Mouse (Mus musculus): ENCODE results near the gene Efcab11. TPM values are rescaled to one million over a fixed set of nuclear protein-coding genes. Genes with fewer than 3 reads are reported as not detected.

Efcab11 gene
- total and polyA plus RNA-seq, 3 experiments: 2.5 to 3.5 TPM; not detected in 1

- H3K27me3 ChIP-seq (ENCODE audit: control insufficient read depth in 1 of 2, insufficient read depth in 2 of 2, low read length in 2 of 2): no peaks in the 10 kb centered on the region
- H3K79me2 ChIP-seq (ENCODE audit: control insufficient read depth, insufficient read depth, low read length, poor library complexity): no peaks in the 10 kb centered on the region
- TF ChIP-seq CTCF (IDR thresholded peaks at IDR 0.05 in 2 of 3, conservative IDR thresholded peaks at IDR 0.05 in 1 of 3; ENCODE audit: control insufficient read depth in 1 of 3, insufficient read depth in 1 of 3, low read depth in 2 of 3, low read length in 3 of 3, poor library complexity in 1 of 3, severe bottlenecking in 1 of 3) (no peak), CHD2 (IDR thresholded peaks at IDR 0.05; ENCODE audit: low read length) (no peak), NRF1 (IDR thresholded peaks at IDR 0.05; ENCODE audit: insufficient read depth, low read depth, low read length, poor library complexity, severe bottlenecking) (no peak), MAX (IDR thresholded peaks at IDR 0.05; ENCODE audit: low read length) (no peak), MXI1 (IDR thresholded peaks at IDR 0.05; ENCODE audit: low read depth, low read length) (no peak), MAZ (IDR thresholded peaks at IDR 0.05; ENCODE audit: low read depth, low read length) (no peak), NELFE (IDR thresholded peaks at IDR 0.05; ENCODE audit: low read depth, low read length) (no peak), SMC3 (IDR thresholded peaks at IDR 0.05; ENCODE audit: low read depth, low read length) (no peak), MYB (IDR thresholded peaks at IDR 0.05; ENCODE audit: low read depth, low read length) (no peak), TAL1 (IDR thresholded peaks at IDR 0.05; ENCODE audit: low read length) (no peak), SIN3A (IDR thresholded peaks at IDR 0.05; ENCODE audit: low read length) (no peak), ZC3H11A (IDR thresholded peaks at IDR 0.05; ENCODE audit: low read depth, low read length) (no peak), USF2 (IDR thresholded peaks at IDR 0.05; ENCODE audit: borderline replicate concordance in 1 of 2, insufficient read depth in 1 of 2, low read depth in 1 of 2, low read length in 2 of 2) (no peak), HCFC1 (IDR thresholded peaks at IDR 0.05; ENCODE audit: low read depth, low read length) (no peak), ZNF384 (IDR thresholded peaks at IDR 0.05; ENCODE audit: low read depth, low read length) (no peak)
- H3K27ac ChIP-seq (ENCODE audit: control insufficient read depth, low read depth, low read length): no peak overlapping the region
- DNase-seq (ENCODE audit: low read depth, low spot score): no peak
- H3K9ac ChIP-seq (ENCODE audit: control insufficient read depth, low read depth, low read length, poor library complexity, severe bottlenecking): no peak overlapping the region
- H3K36me3 ChIP-seq (ENCODE audit: control insufficient read depth in 1 of 2, insufficient read depth in 2 of 2, low read length in 2 of 2): no peaks in the 10 kb centered on the region
- H3K4me3 ChIP-seq (ENCODE audit: control insufficient read depth in 1 of 2, insufficient read depth in 1 of 2, low read depth in 2 of 2, low read length in 2 of 2): no peak overlapping the region
- H3K9me3 ChIP-seq (replicated peaks; ENCODE audit: insufficient read depth, low read length): no peaks in the 10 kb centered on the region
- H3K4me1 ChIP-seq (ENCODE audit: control insufficient read depth in 1 of 2, insufficient read depth in 2 of 2, low read length in 2 of 2): no peaks in the 10 kb centered on the region
Observed at GRCm38 (mm10) chr12:99749391-99749790, 134.8 kb downstream of the Efcab11 start.

- H3K79me2 ChIP-seq (ENCODE audit: control insufficient read depth, insufficient read depth, low read length, poor library complexity): no peaks in the 10 kb centered on the region
- TF ChIP-seq JUND (IDR thresholded peaks at IDR 0.05; ENCODE audit: low read depth, low read length) (no peak), ZMIZ1 (IDR thresholded peaks at IDR 0.05; ENCODE audit: low read depth, low read length) (no peak), TCF12 (IDR thresholded peaks at IDR 0.05; ENCODE audit: low read depth, low read length) (no peak), ELF1 (IDR thresholded peaks at IDR 0.05; ENCODE audit: low read depth, low read length) (no peak), NELFE (IDR thresholded peaks at IDR 0.05; ENCODE audit: low read depth, low read length) (no peak), BHLHE40 (IDR thresholded peaks at IDR 0.05; ENCODE audit: borderline replicate concordance, low read depth, low read length) (no peak), CHD1 (IDR thresholded peaks at IDR 0.05; ENCODE audit: low read depth, low read length) (no peak), TAL1 (IDR thresholded peaks at IDR 0.05; ENCODE audit: low read length) (no peak), GABPA (IDR thresholded peaks at IDR 0.05; ENCODE audit: low read depth, low read length) (no peak), UBTF (IDR thresholded peaks at IDR 0.05; ENCODE audit: borderline replicate concordance, insufficient read depth, low read depth, low read length) (no peak), MXI1 (IDR thresholded peaks at IDR 0.05; ENCODE audit: low read depth, low read length) (no peak), MYB (IDR thresholded peaks at IDR 0.05; ENCODE audit: low read depth, low read length) (no peak)
- DNase-seq (ENCODE audit: low read depth, low spot score): no peak
- no peak overlapping the region for H3K9ac ChIP-seq (ENCODE audit: control insufficient read depth, low read depth, low read length, poor library complexity, severe bottlenecking)
- no peaks in the 10 kb centered on the region for H3K27me3 ChIP-seq (ENCODE audit: control insufficient read depth in 1 of 2, insufficient read depth in 2 of 2, low read length in 2 of 2)
- no peaks in the 10 kb centered on the region for H3K4me1 ChIP-seq (ENCODE audit: control insufficient read depth in 1 of 2, insufficient read depth in 2 of 2, low read length in 2 of 2)
- H3K27ac ChIP-seq (ENCODE audit: control insufficient read depth, low read depth, low read length): no peak overlapping the region
- H3K36me3 ChIP-seq (ENCODE audit: control insufficient read depth in 1 of 2, insufficient read depth in 2 of 2, low read length in 2 of 2): no peaks in the 10 kb centered on the region
- no peaks in the 10 kb centered on the region for H3K9me3 ChIP-seq (replicated peaks; ENCODE audit: insufficient read depth, low read length)
- H3K4me3 ChIP-seq (ENCODE audit: control insufficient read depth in 1 of 2, insufficient read depth in 1 of 2, low read depth in 2 of 2, low read length in 2 of 2): no peak overlapping the region
Observed at GRCm38 (mm10) chr12:99741631-99742030, 142.6 kb downstream of the Efcab11 start.
